Mouse (Mus musculus) neural tube, embryonic 15.5 days (tissue): ENCODE results near the gene Gm28308. TPM values are rescaled to one million over a fixed set of nuclear protein-coding genes. Genes with fewer than 3 reads are reported as not detected.

Experiments
- ATAC-seq: fragments of 200-750 bp; cut with Nextera tagmentation; 2 replicates; pipeline ENCODE4 v1.8.0; 2017; ENCODE audit warnings: mild to moderate bottlenecking, moderate TSS enrichment, moderate library complexity; ENCODE audit not compliant: low FRiP score
- H3K27ac ChIP-seq: fragments of 300-500 bp; sonication (generic); replicated peaks from 2 replicates; pipeline ENCODE4 v1.5.1; 2015; ENCODE audit warnings: mild to moderate bottlenecking, inconsistent platforms
- H3K27me3 ChIP-seq: fragments of 300-500 bp; sonication (generic); replicated peaks from 2 replicates; pipeline ENCODE4 v1.6.1; 2015; ENCODE audit warnings: inconsistent platforms
- H3K36me3 ChIP-seq: fragments of 300-500 bp; sonication (generic); 2 replicates; pipeline ENCODE4 v1.6.1; 2015; ENCODE audit warnings: inconsistent platforms
- H3K4me1 ChIP-seq: fragments of 300-500 bp; sonication (generic); 2 replicates; pipeline ENCODE4 v1.6.1; 2015; ENCODE audit warnings: inconsistent platforms
- H3K4me2 ChIP-seq: fragments of 300-500 bp; sonication (generic); 2 replicates; pipeline ENCODE4 v1.6.1; 2015; ENCODE audit warnings: inconsistent platforms, mild to moderate bottlenecking, moderate library complexity
- H3K4me3 ChIP-seq: fragments of 300-500 bp; sonication (generic); replicated peaks from 2 replicates; pipeline ENCODE4 v1.5.1; 2015; ENCODE audit warnings: mild to moderate bottlenecking, inconsistent platforms
- H3K9ac ChIP-seq: fragments of 300-500 bp; sonication (generic); replicated peaks from 2 replicates; pipeline ENCODE4 v1.6.1; 2015; ENCODE audit warnings: mild to moderate bottlenecking, inconsistent platforms
- H3K9me3 ChIP-seq: fragments of 300-500 bp; sonication (generic); replicated peaks from 2 replicates; pipeline ENCODE4 v1.6.1; 2016; ENCODE audit warnings: inconsistent platforms
- WGBS: fragments of 180-500 bp; shearing (Covaris S2); methylation state at CpG from one replicate; pipeline ENCODE4 v1.1.7; 2015; ENCODE audit warnings: mixed read lengths; 5-methylcytosine and 5-hydroxymethylcytosine counted together
- polyA plus RNA-seq: library from polyadenylated mRNA; unstranded; fragments of >200 nt; fragmentation: Nextera tagmentation; extraction: Ambion mirVana; gene quantifications from 2 replicates; pipeline ENCODE4 v1.2.1, GENCODE M21; 2015

Gene Gm28308
- polyA plus RNA-seq, 1 experiment from 2014 or later: not detected

DNA sequence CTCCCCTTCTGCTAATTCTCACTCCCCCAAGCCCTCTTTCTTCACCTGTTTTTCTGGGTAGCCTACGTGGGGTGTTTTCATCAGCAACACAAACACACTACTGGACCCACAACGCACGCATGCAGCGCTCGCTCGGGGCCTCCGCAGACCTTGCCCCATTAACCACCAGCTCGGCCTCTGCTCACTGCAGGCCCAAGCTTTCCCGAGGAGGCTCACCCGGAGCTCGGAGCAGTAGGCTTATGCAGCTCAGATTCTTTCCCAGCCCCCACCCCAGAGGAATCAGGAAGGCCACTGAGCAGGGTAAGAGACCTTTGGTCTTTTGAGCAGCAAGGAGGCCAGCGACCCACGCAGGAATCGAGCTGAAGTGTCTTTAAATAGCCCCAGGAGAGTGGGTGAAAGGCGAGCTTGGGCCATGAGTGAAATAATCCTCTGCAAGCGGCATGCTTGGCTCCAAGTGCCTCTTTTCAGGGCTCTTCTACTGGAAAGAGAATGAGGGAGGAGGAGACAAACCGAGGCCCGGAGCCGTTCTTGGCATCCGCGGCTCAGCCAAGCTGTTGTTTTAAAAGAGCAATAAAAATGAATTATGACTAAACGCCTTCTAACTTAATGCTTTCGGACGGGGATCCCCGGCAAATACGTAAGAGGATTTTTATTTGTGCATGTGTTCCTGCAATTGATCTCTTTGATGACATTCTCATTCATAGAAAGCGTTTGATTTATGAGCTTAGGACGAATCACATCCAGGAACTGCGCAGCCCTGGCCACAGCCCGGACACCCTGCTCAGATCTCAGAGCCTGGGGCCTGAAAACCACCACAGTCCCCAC is 52.4 kb downstream of the Gm28308 start:
- Histone ChIP-seq H3K36me3 (no peaks in the 10 kb centered on the region), H3K4me2 (peak overlapping the region; percentile 86), H3K4me3 (peak overlapping the region; percentile 86), H3K27ac (peak overlapping the region; percentile 87), H3K27me3 (0 out of 2 replicates have a peak, but pooled peaks cover 5% of the 10 kb centered on the region), H3K9ac (peak overlapping the region; percentile 50), H3K9me3 (no peaks in the 10 kb centered on the region), H3K4me1 (peaks cover 86% of the 10 kb centered on the region)
- no peak for ATAC-seq
- WGBS: 2% methylated on average over 30 of the region's 30 CpGs

DNA sequence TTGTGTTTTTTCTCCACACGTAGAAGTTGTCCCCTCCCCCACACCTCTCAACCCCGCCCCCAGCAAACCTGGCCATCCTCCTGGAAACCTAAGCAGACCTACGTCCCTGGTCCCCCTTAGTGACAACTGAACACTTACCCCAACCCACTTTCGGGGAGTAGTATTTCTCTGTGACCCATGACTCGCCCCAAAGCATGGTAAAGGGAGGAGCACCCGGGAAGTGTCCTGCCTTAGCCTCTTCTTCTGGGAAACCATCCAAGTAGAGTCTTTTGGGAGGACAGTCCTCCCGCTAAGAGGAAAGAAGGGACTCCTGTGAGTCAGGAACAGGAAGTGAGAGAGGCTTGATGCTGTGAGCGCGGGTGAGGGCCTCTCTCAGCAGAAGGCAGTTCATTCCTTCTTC is 53.2 kb downstream of the Gm28308 start:
- ATAC-seq: no peak
- H3K27ac ChIP-seq: peak overlapping the region; percentile 87
- WGBS: 9% methylated on average over 8 of the region's 9 CpGs
- peak overlapping the region; percentile 86 for H3K4me2 ChIP-seq
- peak overlapping the region; percentile 50 for H3K9ac ChIP-seq
- H3K4me1 ChIP-seq: peaks cover 78% of the 10 kb centered on the region
- peak overlapping the region; percentile 86 for H3K4me3 ChIP-seq
- H3K27me3 ChIP-seq: 0 out of 2 replicates have a peak, but pooled peaks cover 8% of the 10 kb centered on the region
- no peaks in the 10 kb centered on the region for H3K36me3 ChIP-seq
- H3K9me3 ChIP-seq: no peaks in the 10 kb centered on the region

DNA sequence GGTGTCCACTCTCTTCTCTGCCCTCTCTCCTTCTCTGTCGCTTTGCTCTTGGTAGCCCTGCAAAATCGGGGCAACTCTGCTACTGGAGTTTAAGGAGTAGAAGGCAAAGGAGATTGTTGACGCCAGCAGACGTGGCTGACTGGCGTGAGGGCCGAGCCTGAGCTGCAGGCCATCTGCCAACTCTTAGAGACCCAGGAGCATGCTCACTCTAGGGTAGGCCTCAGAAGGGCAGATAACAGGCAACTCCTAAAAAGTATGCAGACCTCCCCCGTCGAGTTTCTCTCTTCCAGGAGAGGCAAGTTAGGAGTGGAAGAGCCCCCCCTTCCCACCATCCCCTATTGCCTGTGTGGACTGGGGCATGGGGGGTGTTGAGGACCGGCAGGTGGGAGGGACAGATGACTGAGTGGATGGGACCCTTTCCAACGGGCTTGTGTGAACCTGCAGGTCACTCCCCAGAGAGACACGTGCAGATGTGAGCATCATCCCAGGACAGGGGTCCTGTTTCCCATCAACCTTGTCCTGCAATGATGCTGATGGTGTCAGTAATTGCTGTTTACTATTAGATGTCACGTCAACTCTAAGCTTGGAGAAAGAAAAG is 53.9 kb downstream of the Gm28308 start:
- peak; percentile 10; the same call in 1 of the 2 replicates for ATAC-seq
- no peaks in the 10 kb centered on the region for H3K36me3 ChIP-seq
- peak overlapping the region; percentile 86 for H3K4me2 ChIP-seq
- WGBS: 6% methylated on average over 12 of the region's 12 CpGs
- H3K27me3 ChIP-seq: 0 out of 2 replicates have a peak, but pooled peaks cover 8% of the 10 kb centered on the region
- peaks cover 71% of the 10 kb centered on the region for H3K4me1 ChIP-seq
- peak overlapping the region; percentile 81 for H3K9ac ChIP-seq
- peak overlapping the region; percentile 86 for H3K4me3 ChIP-seq
- H3K27ac ChIP-seq: peak overlapping the region; percentile 87
- no peaks in the 10 kb centered on the region for H3K9me3 ChIP-seq

- peak within 1 kb of the TSS; percentile 86 for H3K4me3 ChIP-seq
- WGBS: under 1% methylated on average over 54 of the region's 55 CpGs
- peak; percentile 88 for ATAC-seq
- peak within 1 kb of the TSS; percentile 86 for H3K4me2 ChIP-seq
- H3K9me3 ChIP-seq: no peaks in the 10 kb centered on the region
- H3K4me1 ChIP-seq: peaks cover 63% of the 10 kb centered on the region
- H3K9ac ChIP-seq: peak within 1 kb of the TSS; percentile 81
- peak within 1 kb of the TSS; percentile 87 for H3K27ac ChIP-seq
- 0 out of 2 replicates have a peak, but pooled peaks cover 8% of the 10 kb centered on the region for H3K27me3 ChIP-seq
- no peaks in the 10 kb centered on the region for H3K36me3 ChIP-seq
Measured at GRCm38 (mm10) chr6:52158276-52159051, 54.7 kb downstream of the Gm28308 start, which contains the start of gene Hoxa1. TSS of gene Hoxa1 (minus strand) at chr6:52158317.

DNA sequence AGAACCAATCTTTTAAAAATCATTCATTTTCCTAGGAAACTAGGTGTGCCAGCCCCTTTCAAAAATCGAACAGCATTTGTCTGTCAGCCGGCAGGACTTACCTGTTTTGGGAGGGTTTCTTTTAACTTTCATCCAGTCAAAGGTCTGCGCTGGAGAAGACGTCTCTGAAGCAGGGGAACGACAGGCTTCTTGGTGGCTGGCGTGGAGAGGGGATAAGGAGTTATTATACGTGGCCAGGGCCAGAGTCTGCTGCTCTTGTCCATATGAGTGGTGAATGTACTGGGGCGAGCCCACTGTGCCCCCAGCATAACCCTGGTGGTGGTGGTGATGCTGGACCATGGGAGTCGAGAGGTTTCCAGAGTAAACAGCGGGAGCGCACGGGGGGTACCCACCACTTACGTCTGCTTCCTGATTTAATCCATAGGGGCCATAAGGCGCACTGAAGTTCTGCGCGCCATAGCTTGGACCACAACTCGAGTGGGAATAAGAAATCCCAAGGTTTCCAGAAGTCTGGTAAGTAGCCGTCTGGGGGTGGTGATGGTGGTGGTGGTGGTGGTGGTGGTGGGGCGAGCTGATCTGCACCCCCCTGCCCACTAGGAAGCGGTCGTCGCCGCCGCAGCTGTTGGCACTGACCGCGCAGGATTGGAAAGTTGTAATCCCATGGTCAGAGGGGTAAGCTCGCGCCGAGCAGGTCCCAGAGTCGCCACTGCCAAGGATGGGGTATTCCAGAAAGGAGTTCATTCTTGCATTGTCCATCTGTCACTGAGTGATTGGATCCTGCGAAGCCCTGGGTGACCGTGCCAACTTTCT is 55.5 kb downstream of the Gm28308 start:
- ATAC-seq: no peak; the same call in 1 of the 2 replicates
- H3K27me3 ChIP-seq: 0 out of 2 replicates have a peak, but pooled peaks cover 11% of the 10 kb centered on the region

GRCm38 (mm10) chr6:52156551-52157200 is 56.5 kb downstream of the Gm28308 start:
- Histone ChIP-seq H3K27me3 (peaks cover 15% of the 10 kb centered on the region), H3K4me2 (peak overlapping the region; percentile 86), H3K9me3 (no peaks in the 10 kb centered on the region), H3K4me1 (peaks cover 48% of the 10 kb centered on the region), H3K27ac (no peak overlapping the region), H3K4me3 (peak overlapping the region; percentile 3), H3K9ac (no peak overlapping the region), H3K36me3 (no peaks in the 10 kb centered on the region)
- WGBS: 9% methylated on average over 20 of the region's 20 CpGs
- ATAC-seq: no peak

More for the DNA sequence above, 55.5 kb downstream of the Gm28308 start:
- Histone ChIP-seq H3K36me3 (no peaks in the 10 kb centered on the region), H3K4me2 (peak overlapping the region; percentile 86), H3K9me3 (no peaks in the 10 kb centered on the region), H3K4me1 (peaks cover 56% of the 10 kb centered on the region), H3K9ac (peak overlapping the region; percentile 81), H3K4me3 (peak overlapping the region; percentile 86), H3K27ac (peak overlapping the region; percentile 87; the same call in 1 of the 2 replicates)
- WGBS: 2% methylated on average over 32 of the region's 32 CpGs

DNA sequence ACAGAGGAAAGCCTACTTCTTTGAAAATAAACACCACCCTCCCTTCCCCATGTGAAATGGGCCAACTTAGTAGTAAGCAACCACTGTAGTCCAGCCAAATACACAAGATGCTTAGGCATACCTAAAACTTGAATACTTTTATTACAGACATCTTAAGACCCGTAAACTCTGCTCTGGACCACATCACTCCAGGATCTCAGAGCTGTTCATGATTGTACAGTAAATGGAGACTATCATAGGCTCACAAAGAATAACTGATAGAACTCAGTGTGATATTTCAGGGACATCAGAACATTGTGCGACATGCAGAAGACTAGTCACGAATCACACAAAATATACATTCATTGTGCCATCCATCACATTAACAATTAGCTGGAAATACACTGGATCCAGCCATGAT is 57.7 kb downstream of the Gm28308 start:
- peaks cover 16% of the 10 kb centered on the region for H3K27me3 ChIP-seq
- no peak overlapping the region for H3K27ac ChIP-seq
- peaks cover 40% of the 10 kb centered on the region for H3K4me1 ChIP-seq
- H3K4me3 ChIP-seq: no peak overlapping the region
- no peak overlapping the region for H3K4me2 ChIP-seq
- 55% methylated on average over 3 of the region's 3 CpGs for WGBS
- no peaks in the 10 kb centered on the region for H3K36me3 ChIP-seq
- no peak overlapping the region for H3K9ac ChIP-seq
- H3K9me3 ChIP-seq: no peaks in the 10 kb centered on the region
- ATAC-seq: no peak

DNA sequence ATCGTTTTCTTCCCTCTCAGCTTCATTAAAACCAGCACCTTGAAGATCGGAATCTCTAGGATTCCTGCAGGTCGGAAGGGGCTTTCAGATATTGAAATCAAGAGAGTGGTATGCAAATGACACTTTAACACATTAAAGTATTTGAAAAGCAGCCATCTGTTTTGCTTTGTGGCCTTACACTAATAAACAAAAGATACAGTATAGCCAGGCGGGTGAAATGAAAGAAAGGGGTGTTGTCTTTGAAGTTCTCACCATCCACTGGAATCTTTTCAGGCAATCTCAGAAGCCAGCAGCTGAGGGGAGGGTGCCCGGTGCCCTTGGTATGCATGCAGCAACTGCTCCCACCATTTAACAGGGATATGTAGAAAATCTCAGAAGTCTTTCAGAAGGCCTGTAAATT is 59.1 kb downstream of the Gm28308 start:
- 49% methylated on average over 5 of the region's 5 CpGs for WGBS
- no peak for ATAC-seq
- Histone ChIP-seq H3K4me2 (no peak overlapping the region), H3K9me3 (no peaks in the 10 kb centered on the region), H3K27me3 (peaks cover 22% of the 10 kb centered on the region), H3K9ac (no peak overlapping the region), H3K27ac (no peak overlapping the region), H3K36me3 (no peaks in the 10 kb centered on the region), H3K4me3 (no peak overlapping the region), H3K4me1 (peaks cover 27% of the 10 kb centered on the region)

DNA sequence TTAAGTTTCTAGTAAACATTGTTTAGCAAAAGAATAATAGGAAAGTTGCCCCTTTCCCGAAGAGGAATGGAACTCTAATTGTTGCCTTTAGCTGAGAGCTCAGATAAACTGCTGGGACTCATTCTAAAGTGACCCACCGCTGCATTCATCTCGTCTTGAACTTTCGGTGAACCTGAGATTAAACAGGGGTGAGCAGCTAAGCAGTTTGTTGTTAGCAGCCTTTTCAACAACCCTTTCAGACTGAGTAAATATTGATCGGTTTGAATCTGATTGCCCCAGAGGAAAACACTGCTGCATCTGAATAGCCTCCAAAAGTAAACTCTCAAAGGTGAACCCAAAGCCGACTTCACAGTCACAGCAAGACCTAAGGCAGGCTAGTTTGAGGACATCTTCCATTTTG is 59.9 kb downstream of the Gm28308 start:
- Histone ChIP-seq H3K4me3 (no peak overlapping the region), H3K36me3 (no peaks in the 10 kb centered on the region), H3K4me2 (no peak overlapping the region), H3K9me3 (no peaks in the 10 kb centered on the region), H3K9ac (no peak overlapping the region), H3K27ac (no peak overlapping the region), H3K4me1 (peaks cover 22% of the 10 kb centered on the region), H3K27me3 (peaks cover 22% of the 10 kb centered on the region)
- WGBS: 20% methylated on average over 6 of the region's 6 CpGs
- no peak for ATAC-seq
